Mouse (Mus musculus) inflammation-experienced regulatory T-cells, adult 6 months (primary cell): ENCODE measurements around the gene Agap3. TPM values are rescaled to one million over a fixed set of nuclear protein-coding genes. Genes with fewer than 3 reads are reported as not detected.
A peak's percentile ranks its signal among the peaks of the same experiment; 100 is the strongest.

Source experiments
- ATAC-seq: one replicate; pipeline ENCODE4 v1.8.0; 2017
- polyA plus RNA-seq, 3 experiments: library from polyadenylated mRNA; unstranded; fragments of 100-300 nt; shearing (Covaris generic); gene quantifications; one replicate each; pipeline ENCODE4 v1.2.1; 2017

Agap3 gene
- polyA plus RNA-seq, 3 experiments from 2014 or later: 5.4 to 9.7 (median 7.5) TPM

GRCm38 (mm10) chr5:24525360-24526189 lies 73.6 kb downstream of the Agap3 start:
- ATAC-seq: no peak

GRCm38 (mm10) chr5:24526190-24526888 lies 74.4 kb downstream of the Agap3 start:
- ATAC-seq: no peak

- no peak for ATAC-seq
Measured at GRCm38 (mm10) chr5:24526889-24527230, 74.9 kb downstream of the Agap3 start, which contains the start of gene Gbx1. Gene Gbx1, minus strand, starts transcription at chr5:24527202.

- ATAC-seq: no peak
Measured at GRCm38 (mm10) chr5:24527780-24528179, 75.8 kb downstream of the Agap3 start.

GRCm38 (mm10) chr5:24530042-24530689 lies 78.2 kb downstream of the Agap3 start:
- ATAC-seq: peak; percentile 98

- ATAC-seq: no peak
Measured at GRCm38 (mm10) chr5:24533391-24533790, 81.4 kb downstream of the Agap3 start.

GRCm38 (mm10) chr5:24534292-24534691 lies 82.3 kb downstream of the Agap3 start:
- ATAC-seq: no peak

- no peak for ATAC-seq
Measured at GRCm38 (mm10) chr5:24535731-24536130, 83.8 kb downstream of the Agap3 start.

GRCm38 (mm10) chr5:24536511-24536910 lies 84.5 kb downstream of the Agap3 start:
- no peak for ATAC-seq

GRCm38 (mm10) chr5:24537618-24538017 lies 85.6 kb downstream of the Agap3 start:
- ATAC-seq: no peak

GRCm38 (mm10) chr5:24539571-24540296 lies 87.8 kb downstream of the Agap3 start:
- no peak for ATAC-seq

GRCm38 (mm10) chr5:24540387-24541143 lies 88.6 kb downstream of the Agap3 start, which contains the start of gene Asb10:
Gene Asb10, minus strand, starts transcription at chr5:24540978.
- ATAC-seq: no peak

GRCm38 (mm10) chr5:24541144-24541569 lies 89.2 kb downstream of the Agap3 start:
- ATAC-seq: no peak

- ATAC-seq: no peak
Measured at GRCm38 (mm10) chr5:24542643-24543042, 90.7 kb downstream of the Agap3 start.

- ATAC-seq: no peak
Measured at GRCm38 (mm10) chr5:24550598-24551316, 98.8 kb downstream of the Agap3 start.

- no peak for ATAC-seq
Measured at GRCm38 (mm10) chr5:24551317-24551688, 99.3 kb downstream of the Agap3 start.

Other genes starting within 250 kb of the Agap3 start
- gene Kcnh2, start 100.6 kb upstream of the Agap3 start, polyA plus RNA-seq: under 1 TPM in 2 of 3 experiments, not detected in 1; 0.38 to 0.47 TPM
- gene Nos3, start 87.4 kb upstream of the Agap3 start, polyA plus RNA-seq: under 1 TPM in 2 of 3 experiments, not detected in 1; 0.08 to 0.17 TPM
- 1 to 10 TPM; 1.1 to 1.7 (median 1.4) TPM for gene Atg9b, start 60.0 kb upstream of the Agap3 start, polyA plus RNA-seq
- gene Abcb8, start 58.5 kb upstream of the Agap3 start, polyA plus RNA-seq: 10 to 100 TPM; 15.5 to 26.5 (median 20.9) TPM
- not detected for gene Asic3, start 38.8 kb upstream of the Agap3 start, polyA plus RNA-seq
- gene Cdk5, start 28.6 kb upstream of the Agap3 start, polyA plus RNA-seq: 10 to 100 TPM; 47.6 to 66.2 (median 62.8) TPM
- gene Slc4a2, start 28.3 kb upstream of the Agap3 start, polyA plus RNA-seq: 10 to 100 TPM; 11.4 to 17.1 (median 12.4) TPM
- gene Fastk, start 6.9 kb upstream of the Agap3 start, polyA plus RNA-seq: 10 to 100 TPM; 32.1 to 63.3 (median 63.0) TPM
- gene Tmub1, start 4.3 kb upstream of the Agap3 start, polyA plus RNA-seq: 10 to 100 TPM; 50.9 to 68.9 (median 59.0) TPM
- gene Gbx1, start 75.0 kb downstream of the Agap3 start, polyA plus RNA-seq: under 1 TPM in 1 of 3 experiments, not detected in 2; 0.16 TPM
- not detected for gene Asb10, start 88.8 kb downstream of the Agap3 start, polyA plus RNA-seq
- gene 4931409K22Rik, start 104.6 kb downstream of the Agap3 start, polyA plus RNA-seq: not detected
- 10 to 100 TPM; 52.1 to 67.7 (median 61.3) TPM for gene Abcf2, start 125.3 kb downstream of the Agap3 start, polyA plus RNA-seq
- gene Chpf2, start 134.6 kb downstream of the Agap3 start, polyA plus RNA-seq: 10 to 100 TPM in 2 of 3 experiments, 1 to 10 TPM in 1; 8.5 to 12.9 (median 10.0) TPM
- 1 to 10 TPM in 1 of 3 experiments, under 1 TPM in 2; 0.50 to 1.9 (median 0.69) TPM for gene Smarcd3, start 172.2 kb downstream of the Agap3 start, polyA plus RNA-seq
- gene Nub1, start 233.4 kb downstream of the Agap3 start, polyA plus RNA-seq: 10 to 100 TPM; 63.3 to 79.7 (median 76.0) TPM